Mouse (Mus musculus) olfactory bulb, adult 2 months (tissue): Measurements from ENCODE around the gene Wars. TPM values are rescaled to one million over a fixed set of nuclear protein-coding genes. Genes with fewer than 3 reads are reported as not detected.

Experiments
- H3K27ac ChIP-seq: fragments of 200-500 bp; 2 replicates; pipeline ENCODE4 v1.5.1; 2012; ENCODE audit warnings: low read depth, low read length; ENCODE audit not compliant: insufficient read depth
- H3K4me1 ChIP-seq: fragments of 200-500 bp; 2 replicates; pipeline ENCODE4 v1.6.1; 2012; ENCODE audit warnings: low read length; ENCODE audit not compliant: control insufficient read depth, insufficient read depth
- H3K4me3 ChIP-seq: fragments of 200-500 bp; 2 replicates; pipeline ENCODE4 v1.5.1; 2012; ENCODE audit warnings: mild to moderate bottlenecking, low read depth, low read length, moderate library complexity; ENCODE audit not compliant: insufficient read depth
- CTCF ChIP-seq: fragments of 200-500 bp; IDR thresholded peaks from 2 replicates; pipeline ENCODE4 v1.5.1; 2012; ENCODE audit warnings: low read depth, mild to moderate bottlenecking, low read length, moderate library complexity; ENCODE audit not compliant: insufficient read depth
- POLR2A ChIP-seq: fragments of 200-500 bp; IDR thresholded peaks from 2 replicates; pipeline ENCODE4 v1.6.1; 2012; ENCODE audit warnings: mild to moderate bottlenecking, low read depth, low read length, moderate library complexity; ENCODE audit not compliant: insufficient read depth
- WGBS: fragments of 180-500 bp; shearing (Covaris S2); methylation state at CpG from one replicate; pipeline ENCODE4 v1.1.7; 2018; 5-methylcytosine and 5-hydroxymethylcytosine counted together
- polyA plus RNA-seq: library from polyadenylated mRNA; stranded (reverse); fragments of >200 nt; gene quantifications from 2 replicates; pipeline ENCODE4 v1.2.4, GENCODE M21; 2012; ENCODE audit warnings: low replicate concordance; ENCODE audit not compliant: missing spikeins, insufficient read depth, insufficient read length

Gene Wars
- polyA plus RNA-seq, 1 experiment: not detected

GRCm38 (mm10) chr12:108914709-108915340 is 20.9 kb upstream of the Wars start:
- no peak overlapping the region for H3K4me3 ChIP-seq
- peaks cover 40% of the 10 kb centered on the region for H3K4me1 ChIP-seq
- H3K27ac ChIP-seq: no peak overlapping the region
- TF ChIP-seq CTCF (no peak), POLR2A (no peak)
- 61% methylated on average over 12 of the region's 12 CpGs for WGBS

GRCm38 (mm10) chr12:108914198-108914597 is 20.2 kb upstream of the Wars start:
- no peak for TF ChIP-seq CTCF
- Histone ChIP-seq H3K4me1 (peaks cover 40% of the 10 kb centered on the region), H3K4me3 (no peak overlapping the region), H3K27ac (no peak overlapping the region)
- WGBS: 67% methylated on average over 3 of the region's 3 CpGs

- Histone ChIP-seq H3K27ac (no peak overlapping the region), H3K4me3 (no peak overlapping the region), H3K4me1 (peaks cover 30% of the 10 kb centered on the region)
- WGBS: 97% methylated on average over 2 of the region's 2 CpGs
- TF ChIP-seq POLR2A (no peak), CTCF (no peak)
Measured at GRCm38 (mm10) chr12:108912442-108912841, 18.5 kb upstream of the Wars start.

GRCm38 (mm10) chr12:108909846-108910433 is 16.0 kb upstream of the Wars start:
- H3K4me1 ChIP-seq: peaks cover 22% of the 10 kb centered on the region
- 79% methylated on average over 8 of the region's 8 CpGs for WGBS
- H3K4me3 ChIP-seq: no peak overlapping the region
- H3K27ac ChIP-seq: no peak overlapping the region
- TF ChIP-seq CTCF (no peak), POLR2A (no peak)

GRCm38 (mm10) chr12:108906398-108906797 is 12.4 kb upstream of the Wars start:
- Histone ChIP-seq H3K4me3 (no peak overlapping the region), H3K4me1 (peaks cover 22% of the 10 kb centered on the region), H3K27ac (no peak overlapping the region)
- no peak for TF ChIP-seq CTCF
- no peak for TF ChIP-seq POLR2A
- 66% methylated on average over 12 of the region's 12 CpGs for WGBS

GRCm38 (mm10) chr12:108905620-108906302 is 11.8 kb upstream of the Wars start:
- no peak overlapping the region for H3K4me3 ChIP-seq
- WGBS: 82% methylated on average over 14 of the region's 14 CpGs
- TF ChIP-seq POLR2A: no peak
- no peak for TF ChIP-seq CTCF
- no peak overlapping the region for H3K27ac ChIP-seq
- peaks cover 22% of the 10 kb centered on the region for H3K4me1 ChIP-seq

GRCm38 (mm10) chr12:108904276-108904653 is 10.3 kb upstream of the Wars start:
- 34% methylated on average over 8 of the region's 8 CpGs for WGBS
- peaks cover 20% of the 10 kb centered on the region for H3K4me1 ChIP-seq
- TF ChIP-seq POLR2A (no peak), CTCF (no peak)
- H3K4me3 ChIP-seq: no peak overlapping the region
- no peak overlapping the region for H3K27ac ChIP-seq

GRCm38 (mm10) chr12:108903600-108904275 is 9.8 kb upstream of the Wars start:
- TF ChIP-seq CTCF (no peak), POLR2A (no peak)
- H3K4me3 ChIP-seq: no peak overlapping the region
- H3K4me1 ChIP-seq: peaks cover 20% of the 10 kb centered on the region
- 54% methylated on average over 8 of the region's 8 CpGs for WGBS
- no peak overlapping the region for H3K27ac ChIP-seq

GRCm38 (mm10) chr12:108902940-108903339 is 9.0 kb upstream of the Wars start:
- peaks cover 20% of the 10 kb centered on the region for H3K4me1 ChIP-seq
- no peak overlapping the region for H3K27ac ChIP-seq
- no peak for TF ChIP-seq POLR2A
- TF ChIP-seq CTCF: peak; percentile 81
- WGBS: 9% methylated on average over 8 of the region's 8 CpGs
- H3K4me3 ChIP-seq: no peak overlapping the region

GRCm38 (mm10) chr12:108901346-108901745 is 7.4 kb upstream of the Wars start:
- 64% methylated on average over 5 of the region's 5 CpGs for WGBS
- Histone ChIP-seq H3K27ac (no peak overlapping the region), H3K4me3 (no peak overlapping the region), H3K4me1 (peaks cover 12% of the 10 kb centered on the region)
- TF ChIP-seq POLR2A (no peak), CTCF (no peak)
